In genomic region chr16:31081125-31081664, GRCm38 (mm10) we compare ENCODE assay signal across 8 mouse cellular contexts. TPM values are rescaled to one million over a fixed set of nuclear protein-coding genes. Genes with fewer than 3 reads are reported as not detected.
DNase-seq lines count a peak whose midpoint lies in the region; ATAC-seq and TF ChIP-seq lines count a peak whose summit lies in the region.

Xxylt1 (minus strand) TSS chr16:31081432.

- TF ChIP-seq EP300 in ES-Bruce4 (IDR thresholded peaks at IDR 0.05; ENCODE audit: insufficient read depth, low read depth, low read length): 0 out of 2 replicates have a peak, but pooled peaks have one; percentile 43
- no peak for TF ChIP-seq EP300 in liver, postnatal 0 days (IDR thresholded peaks at IDR 0.05; ENCODE audit: low read depth)

- TF ChIP-seq POLR2A in ES-Bruce4 (IDR thresholded peaks at IDR 0.05; ENCODE audit: insufficient read depth, low read length): peak; percentile 7

- peak; percentile 96 to 97 for DNase-seq in heart, postnatal 10 days
- DNase-seq in large intestine, adult 2 months (ENCODE audit: low read depth, low spot score): peak; percentile 65
- peak; percentile 92 for DNase-seq in liver, postnatal 0 days
- DNase-seq in testis, postnatal 10 days (ENCODE audit: low spot score): peak; percentile 95

- peak within 1 kb of the TSS; percentile 84 for H3K4me3 ChIP-seq in ES-Bruce4 (ENCODE audit: low read depth, low read length)
- H3K4me3 ChIP-seq in forebrain, embryonic 13.5 days: peak within 1 kb of the TSS; percentile 78
- peak within 1 kb of the TSS; percentile 76 for H3K4me3 ChIP-seq in liver, postnatal 0 days (ENCODE audit: low read depth, low read length)
- H3K4me3 ChIP-seq in neural tube, embryonic 14.5 days (ENCODE audit: low read depth, low read length): peak within 1 kb of the TSS; percentile 84

- ATAC-seq in cerebellum, adult (ENCODE audit: insufficient number of reproducible peaks, low FRiP score, low TSS enrichment): peak; percentile 94
- peak; percentile 99 for ATAC-seq in forebrain, embryonic 13.5 days
- ATAC-seq in liver, postnatal 0 days: peak; percentile 98
- peak; percentile 99 for ATAC-seq in neural tube, embryonic 14.5 days (ENCODE audit: low read depth)

- peak within 1 kb of the TSS; percentile 97 for H3K4me2 ChIP-seq in forebrain, embryonic 13.5 days
- H3K4me2 ChIP-seq in liver, postnatal 0 days (ENCODE audit: low read depth, low read length): peak within 1 kb of the TSS; percentile 99
- H3K4me2 ChIP-seq in neural tube, embryonic 14.5 days (ENCODE audit: low read depth, low read length): peak within 1 kb of the TSS; percentile 89

- H3K36me3 ChIP-seq in ES-Bruce4 (ENCODE audit: control insufficient read depth, insufficient read depth, low read length, poor library complexity, severe bottlenecking): no peaks in the 10 kb centered on the region
- H3K36me3 ChIP-seq in forebrain, embryonic 13.5 days (ENCODE audit: poor library complexity, severe bottlenecking): no peaks in the 10 kb centered on the region
- no peaks in the 10 kb centered on the region for H3K36me3 ChIP-seq in liver, postnatal 0 days (replicated peaks; ENCODE audit: insufficient read depth, low read length)
- no peaks in the 10 kb centered on the region for H3K36me3 ChIP-seq in neural tube, embryonic 14.5 days (ENCODE audit: control insufficient read depth, insufficient read depth, low read length)

- under 1% methylated on average over 54 of the region's 54 CpGs for WGBS in forebrain, embryonic 13.5 days
- WGBS in large intestine, adult 2 months: under 1% methylated on average over 54 of the region's 54 CpGs
- 0% methylated on average over 47 of the region's 54 CpGs for WGBS in liver, postnatal 0 days (ENCODE audit: insufficient replicate concordance)
- under 1% methylated on average over 54 of the region's 54 CpGs for WGBS in neural tube, embryonic 14.5 days

- no peaks in the 10 kb centered on the region for H3K4me1 ChIP-seq in ES-Bruce4 (ENCODE audit: control insufficient read depth, insufficient read depth, low read length)
- H3K4me1 ChIP-seq in forebrain, embryonic 13.5 days: peaks cover 14% of the 10 kb centered on the region
- peaks cover 12% of the 10 kb centered on the region for H3K4me1 ChIP-seq in liver, postnatal 0 days (ENCODE audit: insufficient read depth)
- H3K4me1 ChIP-seq in neural tube, embryonic 14.5 days (ENCODE audit: control insufficient read depth, insufficient read depth, low read length): peaks cover 8% of the 10 kb centered on the region; the same call in 1 of the 2 replicates

- peak; percentile 1 for TF ChIP-seq CTCF in ES-Bruce4 (IDR thresholded peaks at IDR 0.05; ENCODE audit: low read depth, low read length)
- TF ChIP-seq CTCF in liver, postnatal 0 days (IDR thresholded peaks at IDR 0.05; ENCODE audit: low read depth): peak; percentile 34

- peak within 1 kb of the TSS; percentile 72 for H3K9ac ChIP-seq in ES-Bruce4 (ENCODE audit: low read depth, poor library complexity, severe bottlenecking)
- H3K9ac ChIP-seq in forebrain, embryonic 13.5 days: peak within 1 kb of the TSS; percentile 81
- H3K9ac ChIP-seq in liver, postnatal 0 days (replicated peaks): peak within 1 kb of the TSS; percentile 75
- H3K9ac ChIP-seq in neural tube, embryonic 14.5 days (replicated peaks; ENCODE audit: low read depth, low read length): peak within 1 kb of the TSS; percentile 72

- intact Hi-C loops in heart, postnatal 10 days (cut with DNase I): loop anchor here (2.0 to 5.0 kb wide), 3 partner anchors 176 to 274 kb away; no protein-coding TSS in a partner anchor

- no peaks in the 10 kb centered on the region for H3K9me3 ChIP-seq in ES-Bruce4 (replicated peaks; ENCODE audit: control insufficient read depth, insufficient read depth, low read length, poor library complexity, severe bottlenecking)
- no peaks in the 10 kb centered on the region for H3K9me3 ChIP-seq in forebrain, embryonic 13.5 days (replicated peaks)
- no peaks in the 10 kb centered on the region for H3K9me3 ChIP-seq in liver, postnatal 0 days (ENCODE audit: low read length)
- H3K9me3 ChIP-seq in neural tube, embryonic 14.5 days (ENCODE audit: control insufficient read depth, low read length): no peaks in the 10 kb centered on the region

- no peaks in the 10 kb centered on the region for H3K27me3 ChIP-seq in ES-Bruce4 (ENCODE audit: control insufficient read depth, insufficient read depth, low read length, poor library complexity, severe bottlenecking)
- no peaks in the 10 kb centered on the region for H3K27me3 ChIP-seq in forebrain, embryonic 13.5 days
- no peaks in the 10 kb centered on the region for H3K27me3 ChIP-seq in liver, postnatal 0 days (ENCODE audit: insufficient read depth, low read length)
- no peaks in the 10 kb centered on the region for H3K27me3 ChIP-seq in neural tube, embryonic 14.5 days (ENCODE audit: control insufficient read depth, insufficient read depth, low read length)

- no peak within 1 kb of the TSS for H3K27ac ChIP-seq in ES-Bruce4 (ENCODE audit: insufficient read depth, low read length)
- H3K27ac ChIP-seq in forebrain, embryonic 13.5 days: peak within 1 kb of the TSS; percentile 91
- peak within 1 kb of the TSS; percentile 85 for H3K27ac ChIP-seq in liver, postnatal 0 days (ENCODE audit: low read depth)
- peak within 1 kb of the TSS; percentile 80 for H3K27ac ChIP-seq in neural tube, embryonic 14.5 days (ENCODE audit: low read depth, low read length)

RNA-seq across cellular contexts. Expression of gene Xxylt1, which starts in this region (rescaled TPM):
- polyA plus RNA-seq in ES-Bruce4 (2011; ENCODE audit: insufficient read depth, insufficient read length, low read depth, missing spikeins): 14.8 and 15.7 TPM in 2 replicates
- 7.3 and 7.5 TPM in 2 replicates for polyA plus RNA-seq in forebrain, embryonic 13.5 days (2015; fragmentation: Nextera tagmentation; extraction: Ambion mirVana)
- 10 to 100 TPM; 15.8 to 17.6 TPM for total RNA-seq in heart, postnatal 10 days (2021)
- polyA plus RNA-seq in large intestine, adult 2 months (2012; rRNA removed): 10.6 and 13.6 TPM in 2 replicates
- polyA plus RNA-seq in liver, postnatal 0 days (2015; fragmentation: Nextera tagmentation; extraction: Ambion mirVana): 1.6 TPM in 2 replicates
- 17.3 and 21.1 TPM in 2 replicates for polyA plus RNA-seq in neural tube, embryonic 14.5 days (2014; fragmentation: Nextera tagmentation; extraction: Ambion mirVana)
